Mouse (Mus musculus) midbrain, embryonic 14.5 days (tissue): ENCODE data around the gene Wfikkn1. TPM values are rescaled to one million over a fixed set of nuclear protein-coding genes. Genes with fewer than 3 reads are reported as not detected.

Source experiments
- ATAC-seq: fragments of 200-750 bp; cut with Nextera tagmentation; 2 replicates; pipeline ENCODE4 v1.8.0; 2017; ENCODE audit warnings: moderate number of reproducible peaks, moderate library complexity; ENCODE audit not compliant: low FRiP score, low TSS enrichment
- DNase-seq: peaks from one replicate; pipeline ENCODE4 v3.0.0-alpha.2; 2015
- H3K27ac ChIP-seq: fragments of 300-500 bp; sonication (generic); replicated peaks from 2 replicates; pipeline ENCODE4 v1.5.1; 2014; ENCODE audit warnings: mild to moderate bottlenecking, low read depth, low read length, moderate library complexity
- H3K27me3 ChIP-seq: fragments of 300-500 bp; sonication (generic); 2 replicates; pipeline ENCODE4 v1.6.1; 2014; ENCODE audit warnings: low read length, control low read depth, mixed read lengths; ENCODE audit not compliant: control insufficient read depth, insufficient read depth
- H3K36me3 ChIP-seq: fragments of 300-500 bp; sonication (generic); 2 replicates; pipeline ENCODE4 v1.6.1; 2014; ENCODE audit warnings: low read length, control low read depth; ENCODE audit not compliant: control insufficient read depth, insufficient read depth
- H3K4me1 ChIP-seq: fragments of 300-500 bp; sonication (generic); 2 replicates; pipeline ENCODE4 v1.6.1; 2014; ENCODE audit warnings: mild to moderate bottlenecking, antibody characterized with exemption, low read length, control low read depth; ENCODE audit not compliant: control insufficient read depth, insufficient read depth
- H3K4me2 ChIP-seq: fragments of 300-500 bp; sonication (generic); 2 replicates; pipeline ENCODE4 v1.6.1; 2014; ENCODE audit warnings: mild to moderate bottlenecking, low read length, moderate library complexity
- H3K4me3 ChIP-seq: fragments of 300-500 bp; sonication (generic); replicated peaks from 2 replicates; pipeline ENCODE4 v1.5.1; 2014; ENCODE audit warnings: low read depth, low read length
- H3K9ac ChIP-seq: fragments of 300-500 bp; sonication (generic); replicated peaks from 2 replicates; pipeline ENCODE4 v1.6.1; 2014; ENCODE audit warnings: mild to moderate bottlenecking, low read length, moderate library complexity
- H3K9me3 ChIP-seq: fragments of 300-500 bp; sonication (generic); 2 replicates; pipeline ENCODE4 v1.6.1; 2016; ENCODE audit warnings: low read length, control low read depth, mixed read lengths; ENCODE audit not compliant: control insufficient read depth
- WGBS: fragments of 180-500 bp; shearing (Covaris S2); extraction: QIAGEN DNeasy Blood & Tissue Kit; methylation state at CpG from one replicate; pipeline ENCODE4 v1.1.7; 2014; 5-methylcytosine and 5-hydroxymethylcytosine counted together
- microRNA-seq: library from miRNA; unstranded; fragments of <30 nt; microRNA quantifications from one replicate; pipeline ENCODE4, GENCODE M21; 2016
- polyA plus RNA-seq: library from polyadenylated mRNA; unstranded; fragments of >200 nt; fragmentation: Nextera tagmentation; extraction: Ambion mirVana; gene quantifications from 2 replicates; pipeline ENCODE4 v1.2.1, GENCODE M21; 2014

Gene Wfikkn1
- polyA plus RNA-seq, 1 experiment from 2014 or later: 0.70 TPM

- Histone ChIP-seq H3K4me1 (peaks cover 39% of the 10 kb centered on the region), H3K9me3 (no peaks in the 10 kb centered on the region), H3K27ac (peak within 1 kb of the TSS; percentile 91), H3K36me3 (peaks cover 45% of the 10 kb centered on the region), H3K4me3 (peak within 1 kb of the TSS; percentile 70), H3K9ac (peak within 1 kb of the TSS; percentile 78), H3K27me3 (no peaks in the 10 kb centered on the region), H3K4me2 (peak within 1 kb of the TSS; percentile 95)
- ATAC-seq (peak; percentile 59), DNase-seq (peak; percentile 92)
- 1% methylated on average over 32 of the region's 32 CpGs for WGBS
Observed at GRCm38 (mm10) chr17:25828712-25829557, 51.7 kb downstream of the Wfikkn1 start, which contains the start of gene Jmjd8. TSS of gene Jmjd8 (plus strand) at chr17:25828867.

GRCm38 (mm10) chr17:25828223-25828594 lies 52.4 kb downstream of the Wfikkn1 start:
- peak overlapping the region; percentile 70 for H3K4me3 ChIP-seq
- peak overlapping the region; percentile 91; the same call in 1 of the 2 replicates for H3K27ac ChIP-seq
- 0 out of 2 replicates have a peak overlapping the region, but pooled peaks have one; percentile 78 for H3K9ac ChIP-seq
- no peak for ATAC-seq
- peak overlapping the region; percentile 95 for H3K4me2 ChIP-seq
- no peak for DNase-seq
- peaks cover 45% of the 10 kb centered on the region for H3K36me3 ChIP-seq
- H3K27me3 ChIP-seq: no peaks in the 10 kb centered on the region
- H3K9me3 ChIP-seq: no peaks in the 10 kb centered on the region
- peaks cover 39% of the 10 kb centered on the region for H3K4me1 ChIP-seq
- 89% methylated on average over 8 of the region's 8 CpGs for WGBS

Small RNA genes lying within 50 kb of the gene (microRNA-seq; reads per million reads assigned to microRNA genes)
- gene Mir3082: 0.88 reads per million

Other genes starting within 250 kb of the Wfikkn1 start
- gene Gng13, start 163.7 kb downstream of the Wfikkn1 start, polyA plus RNA-seq: 4.3 and 6.0 TPM in 2 replicates
- 4.5 and 5.0 TPM in 2 replicates for gene Chtf18, start 153.4 kb downstream of the Wfikkn1 start, polyA plus RNA-seq
- gene Rpusd1, start 153.2 kb downstream of the Wfikkn1 start, polyA plus RNA-seq: 25.7 and 28.1 TPM in 2 replicates
- gene Mslnl, start 144.8 kb downstream of the Wfikkn1 start, polyA plus RNA-seq: not detected in 2 replicates
- gene Msln, start 126.5 kb downstream of the Wfikkn1 start, polyA plus RNA-seq: 0.72 TPM in 1 of 2 replicates, not detected in the other
- 32.7 and 33.3 TPM in 2 replicates for gene Narfl, start 107.1 kb downstream of the Wfikkn1 start, polyA plus RNA-seq
- gene Haghl, start 95.2 kb downstream of the Wfikkn1 start, polyA plus RNA-seq: 155 and 181 TPM in 2 replicates
- 0.18 and 0.20 TPM in 2 replicates for gene Ccdc78, start 94.3 kb downstream of the Wfikkn1 start, polyA plus RNA-seq
- 89.0 and 103 TPM in 2 replicates for gene Fam173a, start 88.0 kb downstream of the Wfikkn1 start, polyA plus RNA-seq
- not detected in 2 replicates for gene AC134908.4, start 85.2 kb downstream of the Wfikkn1 start, polyA plus RNA-seq
- 5.8 and 9.7 TPM in 2 replicates for gene Metrn, start 83.7 kb downstream of the Wfikkn1 start, polyA plus RNA-seq
- 37.2 and 39.8 TPM in 2 replicates for gene Fbxl16, start 71.8 kb downstream of the Wfikkn1 start, polyA plus RNA-seq
- 30.0 and 31.7 TPM in 2 replicates for gene Wdr24, start 57.2 kb downstream of the Wfikkn1 start, polyA plus RNA-seq
- 48.9 and 50.2 TPM in 2 replicates for gene Jmjd8, start 52.0 kb downstream of the Wfikkn1 start, polyA plus RNA-seq
- 310 and 386 TPM in 2 replicates for gene Stub1, start 47.5 kb downstream of the Wfikkn1 start, polyA plus RNA-seq
- 45.5 and 57.4 TPM in 2 replicates for gene Rhbdl1, start 43.6 kb downstream of the Wfikkn1 start, polyA plus RNA-seq
- gene Gm20683, start 39.1 kb downstream of the Wfikkn1 start, polyA plus RNA-seq: 8.0 and 12.9 TPM in 2 replicates
- 9.6 and 16.8 TPM in 2 replicates for gene Rhot2, start 36.0 kb downstream of the Wfikkn1 start, polyA plus RNA-seq
- gene Wdr90, start 19.4 kb downstream of the Wfikkn1 start, polyA plus RNA-seq: 14.4 and 17.1 TPM in 2 replicates
- gene Mcrip2, start 12.1 kb downstream of the Wfikkn1 start, polyA plus RNA-seq: 13.9 and 19.3 TPM in 2 replicates
- 58.2 and 75.9 TPM in 2 replicates for gene Mettl26, start 5.8 kb downstream of the Wfikkn1 start, polyA plus RNA-seq
- 29.4 and 46.9 TPM in 2 replicates for gene Rab40c, start 38.9 kb upstream of the Wfikkn1 start, polyA plus RNA-seq
- 53.6 and 57.9 TPM in 2 replicates for gene Pigq, start 64.1 kb upstream of the Wfikkn1 start, polyA plus RNA-seq
- 0.16 and 0.32 TPM in 2 replicates for gene Nhlrc4, start 64.1 kb upstream of the Wfikkn1 start, polyA plus RNA-seq
- gene A930017K11Rik, start 71.7 kb upstream of the Wfikkn1 start, polyA plus RNA-seq: 3.3 and 5.2 TPM in 2 replicates
- 21.1 and 25.7 TPM in 2 replicates for gene Capn15, start 104.9 kb upstream of the Wfikkn1 start, polyA plus RNA-seq
- 27.4 and 28.6 TPM in 2 replicates for gene Rab11fip3, start 188.7 kb upstream of the Wfikkn1 start, polyA plus RNA-seq
- 21.0 and 21.5 TPM in 2 replicates for gene Decr2, start 209.5 kb upstream of the Wfikkn1 start, polyA plus RNA-seq
- 17.5 and 23.7 TPM in 2 replicates for gene Nme4, start 214.7 kb upstream of the Wfikkn1 start, polyA plus RNA-seq
- gene Tmem8, start 232.4 kb upstream of the Wfikkn1 start, polyA plus RNA-seq: 2.4 and 2.9 TPM in 2 replicates
- 170 and 190 TPM in 2 replicates for gene Mrpl28, start 242.6 kb upstream of the Wfikkn1 start, polyA plus RNA-seq